Mouse (Mus musculus): ENCODE measurements at regions not wholly inside any gene's neighbourhood (a gene's known extent, or its start where the extent isn't known, plus 50 kb on each side); places are given as distances from the start of the nearest gene placed in this dataset.
A peak's percentile ranks its signal among the peaks of the same experiment; 100 is the strongest.

- Histone ChIP-seq H3K9ac (ENCODE audit: control insufficient read depth, low read depth, low read length, poor library complexity, severe bottlenecking) (no peak overlapping the region), H3K79me2 (ENCODE audit: control insufficient read depth, insufficient read depth, low read length, poor library complexity) (no peaks in the 10 kb centered on the region), H3K4me1 (ENCODE audit: control insufficient read depth in 1 of 2, insufficient read depth in 2 of 2, low read length in 2 of 2) (no peaks in the 10 kb centered on the region), H3K36me3 (ENCODE audit: control insufficient read depth in 1 of 2, insufficient read depth in 2 of 2, low read length in 2 of 2) (no peaks in the 10 kb centered on the region), H3K9me3 (replicated peaks; ENCODE audit: insufficient read depth, low read length) (no peaks in the 10 kb centered on the region), H3K4me3 (ENCODE audit: control insufficient read depth in 1 of 2, insufficient read depth in 1 of 2, low read depth in 2 of 2, low read length in 2 of 2) (no peak overlapping the region), H3K27me3 (ENCODE audit: control insufficient read depth in 1 of 2, insufficient read depth in 2 of 2, low read length in 2 of 2) (no peaks in the 10 kb centered on the region), H3K27ac (ENCODE audit: control insufficient read depth, low read depth, low read length) (no peak overlapping the region)
- DNase-seq (ENCODE audit: low read depth, low spot score): no peak
- TF ChIP-seq SIN3A (IDR thresholded peaks at IDR 0.05; ENCODE audit: low read length) (no peak), HCFC1 (IDR thresholded peaks at IDR 0.05; ENCODE audit: low read depth, low read length) (no peak)
Observed at GRCm38 (mm10) chr6:107394611-107395010, 135.0 kb upstream of the Lrrn1 start.

DNA sequence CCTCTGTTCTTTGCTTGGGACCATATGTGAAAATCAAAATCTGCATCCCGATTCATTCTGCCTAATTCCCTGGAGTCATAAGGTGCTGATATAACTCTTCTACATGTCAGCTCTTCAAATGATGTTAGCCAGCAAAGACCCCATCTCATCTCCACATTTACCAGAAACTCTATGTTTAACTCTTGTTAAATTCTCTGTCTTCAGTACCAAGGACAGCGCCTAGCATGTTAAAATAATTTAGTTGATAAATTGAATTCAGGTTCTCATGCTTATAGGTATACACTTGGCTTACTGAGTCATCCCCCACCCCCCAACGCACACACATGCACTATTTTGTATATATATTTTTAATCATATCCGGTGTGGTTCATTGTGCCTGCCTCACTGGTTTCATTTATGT is 113.8 kb upstream of the Lrrn1 start:
- Histone ChIP-seq H3K27ac (ENCODE audit: control insufficient read depth, low read depth, low read length) (no peak overlapping the region), H3K27me3 (ENCODE audit: control insufficient read depth in 1 of 2, insufficient read depth in 2 of 2, low read length in 2 of 2) (no peaks in the 10 kb centered on the region), H3K4me3 (ENCODE audit: control insufficient read depth in 1 of 2, insufficient read depth in 1 of 2, low read depth in 2 of 2, low read length in 2 of 2) (no peak overlapping the region), H3K4me1 (ENCODE audit: control insufficient read depth in 1 of 2, insufficient read depth in 2 of 2, low read length in 2 of 2) (no peaks in the 10 kb centered on the region), H3K9me3 (replicated peaks; ENCODE audit: insufficient read depth, low read length) (no peaks in the 10 kb centered on the region), H3K9ac (ENCODE audit: control insufficient read depth, low read depth, low read length, poor library complexity, severe bottlenecking) (no peak overlapping the region), H3K36me3 (ENCODE audit: control insufficient read depth in 1 of 2, insufficient read depth in 2 of 2, low read length in 2 of 2) (no peaks in the 10 kb centered on the region), H3K79me2 (ENCODE audit: control insufficient read depth, insufficient read depth, low read length, poor library complexity) (no peaks in the 10 kb centered on the region)
- peak; percentile 24 for DNase-seq (ENCODE audit: low read depth, low spot score)
- TF ChIP-seq JUND (IDR thresholded peaks at IDR 0.05; ENCODE audit: low read depth, low read length) (no peak), GATA1 (IDR thresholded peaks at IDR 0.05; ENCODE audit: low read depth, low read length) (no peak), RAD21 (IDR thresholded peaks at IDR 0.05; ENCODE audit: low read depth, low read length) (no peak), TCF12 (IDR thresholded peaks at IDR 0.05; ENCODE audit: low read depth, low read length) (no peak), NRF1 (IDR thresholded peaks at IDR 0.05; ENCODE audit: insufficient read depth, low read depth, low read length, poor library complexity, severe bottlenecking) (no peak), RCOR1 (IDR thresholded peaks at IDR 0.05; ENCODE audit: low read depth, low read length) (no peak), UBTF (IDR thresholded peaks at IDR 0.05; ENCODE audit: borderline replicate concordance, insufficient read depth, low read depth, low read length) (no peak), TBP (IDR thresholded peaks at IDR 0.05; ENCODE audit: low read depth, low read length) (no peak), POLR2AphosphoS2 (IDR thresholded peaks at IDR 0.05; ENCODE audit: low read length) (no peak), ZKSCAN1 (IDR thresholded peaks at IDR 0.05; ENCODE audit: low read depth, low read length) (no peak), MXI1 (IDR thresholded peaks at IDR 0.05; ENCODE audit: low read depth, low read length) (no peak)

DNA sequence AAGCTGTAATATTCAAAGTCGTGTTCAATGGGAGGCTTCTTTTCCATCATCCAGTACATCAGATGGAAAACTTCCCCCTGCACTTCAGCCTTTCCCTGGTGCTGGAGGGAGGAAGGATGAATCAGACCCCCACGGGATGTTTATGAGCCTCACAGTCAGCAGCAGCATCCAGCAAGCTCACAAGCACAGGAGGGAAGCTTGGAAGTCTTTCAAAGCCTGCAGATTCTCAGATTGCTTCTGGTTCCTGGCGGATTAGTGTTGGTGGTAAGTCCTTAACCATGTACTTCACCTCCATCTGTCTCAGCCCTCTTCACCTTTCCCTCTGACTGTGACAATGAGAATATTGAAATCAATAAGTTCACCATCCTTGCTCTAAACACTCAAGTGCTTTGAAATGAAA is 107.5 kb upstream of the Lrrn1 start:
- Histone ChIP-seq H3K27me3 (ENCODE audit: control insufficient read depth in 1 of 2, insufficient read depth in 2 of 2, low read length in 2 of 2) (no peaks in the 10 kb centered on the region), H3K9ac (ENCODE audit: control insufficient read depth, low read depth, low read length, poor library complexity, severe bottlenecking) (no peak overlapping the region), H3K36me3 (ENCODE audit: control insufficient read depth in 1 of 2, insufficient read depth in 2 of 2, low read length in 2 of 2) (no peaks in the 10 kb centered on the region), H3K4me1 (ENCODE audit: control insufficient read depth in 1 of 2, insufficient read depth in 2 of 2, low read length in 2 of 2) (no peaks in the 10 kb centered on the region), H3K9me3 (replicated peaks; ENCODE audit: insufficient read depth, low read length) (no peaks in the 10 kb centered on the region), H3K4me3 (ENCODE audit: control insufficient read depth in 1 of 2, insufficient read depth in 1 of 2, low read depth in 2 of 2, low read length in 2 of 2) (no peak overlapping the region), H3K27ac (ENCODE audit: control insufficient read depth, low read depth, low read length) (no peak overlapping the region), H3K79me2 (ENCODE audit: control insufficient read depth, insufficient read depth, low read length, poor library complexity) (no peaks in the 10 kb centered on the region)
- no peak for DNase-seq (ENCODE audit: low read depth, low spot score)
- TF ChIP-seq RAD21 (IDR thresholded peaks at IDR 0.05; ENCODE audit: low read depth, low read length): no peak
- TF ChIP-seq ETS1 (IDR thresholded peaks at IDR 0.05; ENCODE audit: low read depth, low read length): no peak
- TF ChIP-seq TAL1 (IDR thresholded peaks at IDR 0.05; ENCODE audit: low read length): no peak
- no peak for TF ChIP-seq POLR2AphosphoS5 (IDR thresholded peaks at IDR 0.05; ENCODE audit: borderline replicate concordance, low read depth, low read length)
- no peak for TF ChIP-seq NRF1 (IDR thresholded peaks at IDR 0.05; ENCODE audit: insufficient read depth, low read depth, low read length, poor library complexity, severe bottlenecking)
- TF ChIP-seq POLR2AphosphoS2 (IDR thresholded peaks at IDR 0.05; ENCODE audit: low read length): no peak
- TF ChIP-seq USF1 (IDR thresholded peaks at IDR 0.05; ENCODE audit: low read depth, low read length): no peak
- no peak for TF ChIP-seq SIN3A (IDR thresholded peaks at IDR 0.05; ENCODE audit: low read length)
- no peak for TF ChIP-seq MAX (IDR thresholded peaks at IDR 0.05; ENCODE audit: low read length)
- TF ChIP-seq SMC3 (IDR thresholded peaks at IDR 0.05; ENCODE audit: low read depth, low read length): no peak
- TF ChIP-seq TCF12 (IDR thresholded peaks at IDR 0.05; ENCODE audit: low read depth, low read length): no peak
- TF ChIP-seq ZMIZ1 (IDR thresholded peaks at IDR 0.05; ENCODE audit: low read depth, low read length): no peak
- no peak for TF ChIP-seq BHLHE40 (IDR thresholded peaks at IDR 0.05; ENCODE audit: borderline replicate concordance, low read depth, low read length)
- TF ChIP-seq MYB (IDR thresholded peaks at IDR 0.05; ENCODE audit: low read depth, low read length): no peak
- TF ChIP-seq UBTF (IDR thresholded peaks at IDR 0.05; ENCODE audit: borderline replicate concordance, insufficient read depth, low read depth, low read length): no peak
- no peak for TF ChIP-seq KAT2A (conservative IDR thresholded peaks at IDR 0.05; ENCODE audit: low read depth, low read length)
- TF ChIP-seq ZC3H11A (IDR thresholded peaks at IDR 0.05; ENCODE audit: low read depth, low read length): no peak
- TF ChIP-seq CHD2 (IDR thresholded peaks at IDR 0.05; ENCODE audit: low read length): no peak
- TF ChIP-seq POLR2A (IDR thresholded peaks at IDR 0.05; ENCODE audit: control insufficient read depth in 1 of 2, insufficient read depth in 1 of 2, low read depth in 1 of 2, low read length in 2 of 2, poor library complexity in 1 of 2): no peak
- no peak for TF ChIP-seq E2F4 (IDR thresholded peaks at IDR 0.05; ENCODE audit: borderline replicate concordance, low read depth, low read length)

All from MEL (cell line).